Mouse (Mus musculus) embryonic fibroblast, embryonic 13.5 days (primary cell): Measurements from ENCODE around the gene Ap1s1.
A peak's percentile ranks its signal among the peaks of the same experiment; 100 is the strongest.

Experiments
- CTCF ChIP-seq: IDR thresholded peaks from 2 replicates; pipeline ENCODE4 v1.5.1; 2011; ENCODE audit warnings: mild to moderate bottlenecking, control low read depth, low read length, moderate library complexity, borderline replicate concordance; ENCODE audit not compliant: insufficient read depth
- POLR2A ChIP-seq: IDR thresholded peaks from 2 replicates; pipeline ENCODE4 v1.6.1; 2011; ENCODE audit warnings: low read depth, mild to moderate bottlenecking, control low read depth, low read length, moderate library complexity

- TF ChIP-seq CTCF (no peak), POLR2A (peak; percentile 49; the same call in 1 of the 2 replicates)
Observed at GRCm38 (mm10) chr5:137062601-137063000, 16.7 kb upstream of the Ap1s1 start.
